Mouse (Mus musculus): ENCODE results near the gene Pparg.

Pparg gene

DNA sequence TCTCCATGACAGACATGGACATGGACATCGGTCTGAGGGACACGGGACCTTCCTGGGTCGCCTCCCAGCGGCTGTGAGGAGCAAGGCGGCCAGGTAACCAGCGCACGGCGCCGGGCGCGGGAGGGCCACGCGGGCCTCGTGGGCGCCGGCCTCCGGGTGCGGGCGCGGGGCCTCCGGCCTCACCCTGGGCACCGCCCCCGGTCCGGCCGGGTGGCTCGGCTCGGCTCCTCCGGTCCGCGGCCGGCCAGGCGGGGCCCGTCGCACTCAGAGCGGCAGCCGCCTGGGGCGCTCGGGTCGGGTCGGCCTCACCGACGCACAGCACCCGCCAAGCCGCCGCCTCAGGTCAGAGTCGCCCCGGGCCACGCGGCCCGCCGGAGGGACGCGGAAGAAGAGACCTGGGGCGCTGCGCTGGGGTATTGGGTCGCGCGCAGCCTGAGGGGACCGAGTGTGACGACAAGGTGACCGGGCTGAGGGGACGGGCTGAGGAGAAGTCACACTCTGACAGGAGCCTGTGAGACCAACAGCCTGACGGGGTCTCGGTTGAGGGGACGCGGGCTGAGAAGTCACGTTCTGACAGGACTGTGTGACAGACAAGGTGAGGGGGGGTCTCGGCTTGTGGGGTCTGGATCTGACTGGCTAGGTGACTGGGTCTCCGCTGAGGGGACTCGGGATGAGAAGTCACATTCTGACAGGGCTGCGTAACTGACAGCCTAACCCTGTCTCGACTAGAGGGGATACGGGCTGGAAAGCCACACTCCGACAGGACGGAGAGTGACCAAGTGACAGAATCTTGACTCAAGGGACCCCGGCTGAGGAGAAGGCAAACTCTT lies at the start of gene Pparg:
Pparg (plus strand) TSS at position 176 of the 830 bp plus-strand sequence.
- peak; percentile 21 to 40 for DNase-seq (ENCODE audit: low spot score in 2 of 2)

DNA sequence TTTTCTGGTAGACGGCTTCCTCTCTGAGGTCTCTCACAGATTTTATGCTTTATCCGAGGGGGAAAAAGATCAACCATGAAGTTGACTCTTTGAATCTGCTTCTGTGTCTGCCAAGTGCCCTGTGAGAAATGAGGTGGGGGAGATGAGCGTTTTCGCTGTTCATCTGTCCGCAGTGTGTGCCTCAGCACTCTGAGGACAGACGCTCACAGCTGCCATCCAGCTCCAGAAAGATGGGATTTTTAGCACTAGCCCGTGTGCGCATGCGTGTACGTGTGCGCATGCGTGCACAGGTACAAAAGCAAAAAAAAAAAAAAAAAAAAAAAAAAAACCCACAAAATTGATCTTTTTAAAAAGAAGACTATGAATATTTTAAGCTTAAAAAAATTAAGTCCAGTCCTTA lies 48.0 kb upstream of the Pparg start:
- no peak for DNase-seq (ENCODE audit: low spot score in 2 of 2)

DNA sequence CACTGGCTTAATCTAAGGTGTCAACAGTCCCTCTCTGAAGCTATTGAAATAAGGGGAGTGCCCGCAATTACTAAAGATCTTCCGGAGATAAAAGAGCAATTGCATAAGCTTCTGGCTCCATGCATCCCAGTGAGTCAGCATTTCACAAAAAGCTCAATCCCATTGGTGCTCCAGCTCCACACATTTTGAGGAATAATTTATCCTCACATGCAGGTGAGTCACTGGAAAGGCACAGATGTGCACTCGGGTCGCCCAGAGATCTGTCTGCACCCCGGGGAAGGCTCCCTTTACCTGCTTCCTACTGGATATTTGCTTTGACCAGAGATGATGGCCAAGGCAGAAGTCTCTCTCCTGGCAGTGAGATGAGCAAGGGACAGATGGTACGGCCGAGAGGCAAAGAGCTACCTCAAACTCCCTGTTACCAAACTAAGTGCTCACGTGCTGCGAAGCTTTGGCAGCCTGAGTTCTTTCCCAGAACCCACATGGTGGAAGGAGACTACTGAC lies 47.5 kb upstream of the Pparg start:
- DNase-seq (ENCODE audit: low spot score in 2 of 2), result peak in 1 of 2 experiments; percentile 68

DNA sequence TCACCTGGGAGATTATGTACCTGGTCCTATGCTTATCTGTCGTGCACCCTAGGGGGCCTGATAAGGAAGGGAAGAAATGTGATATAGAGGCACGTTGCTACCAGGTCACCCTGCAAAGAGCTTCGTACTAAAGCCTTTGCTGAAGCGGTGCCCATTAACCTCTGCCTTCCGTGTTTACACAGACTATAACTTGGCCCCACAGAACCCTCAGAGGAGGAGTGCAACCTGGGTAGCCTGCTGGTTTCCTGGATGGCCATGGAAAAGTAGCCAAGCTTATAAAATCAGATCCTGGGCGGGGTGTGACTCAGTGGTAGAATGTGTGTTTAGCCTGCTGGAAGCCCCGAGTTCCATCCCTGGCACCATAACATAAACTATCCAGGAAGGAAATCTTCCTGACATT lies 46.8 kb upstream of the Pparg start:
- no peak for DNase-seq (ENCODE audit: low spot score in 2 of 2)

DNA sequence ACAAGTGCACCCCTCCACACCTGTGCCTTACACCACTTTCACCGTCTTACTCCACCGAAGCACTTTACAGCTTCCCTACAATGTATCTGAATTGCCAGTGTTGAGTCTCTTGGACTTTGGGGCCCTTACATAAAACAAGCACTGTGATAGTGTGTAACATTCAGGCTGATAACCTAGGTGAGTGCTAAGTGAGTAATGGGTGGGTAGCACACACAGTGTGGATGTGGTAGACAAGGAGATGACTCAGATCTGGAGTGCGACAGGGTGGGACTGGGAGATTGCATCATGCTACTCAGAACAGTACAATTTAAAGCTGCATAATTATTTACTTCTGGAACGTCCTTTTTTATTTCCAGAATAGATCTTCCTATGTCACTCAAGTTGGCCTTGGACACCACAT lies 45.0 kb upstream of the Pparg start:
- DNase-seq (ENCODE audit: low spot score in 2 of 2), result no peak

DNA sequence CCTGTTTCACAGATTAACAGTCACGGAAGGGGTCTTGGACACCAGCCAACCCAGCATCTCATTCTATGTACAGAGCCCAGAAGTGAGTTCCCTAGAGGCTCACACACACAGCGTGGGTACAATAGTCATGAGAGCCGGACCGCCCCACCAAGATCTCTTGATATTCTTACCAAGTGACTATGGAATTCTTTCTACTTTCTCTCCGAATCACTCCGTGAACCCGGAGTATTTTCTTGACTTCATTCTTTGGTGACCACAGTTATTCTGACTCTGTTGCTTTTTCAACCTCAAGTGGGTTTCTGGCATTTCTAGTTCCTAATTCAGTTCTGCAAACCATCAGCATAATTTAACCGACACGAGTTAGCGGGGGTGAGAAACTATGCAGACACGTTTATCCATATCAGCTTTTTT lies 43.9 kb upstream of the Pparg start:
- no peak for DNase-seq (ENCODE audit: low spot score in 2 of 2)

DNA sequence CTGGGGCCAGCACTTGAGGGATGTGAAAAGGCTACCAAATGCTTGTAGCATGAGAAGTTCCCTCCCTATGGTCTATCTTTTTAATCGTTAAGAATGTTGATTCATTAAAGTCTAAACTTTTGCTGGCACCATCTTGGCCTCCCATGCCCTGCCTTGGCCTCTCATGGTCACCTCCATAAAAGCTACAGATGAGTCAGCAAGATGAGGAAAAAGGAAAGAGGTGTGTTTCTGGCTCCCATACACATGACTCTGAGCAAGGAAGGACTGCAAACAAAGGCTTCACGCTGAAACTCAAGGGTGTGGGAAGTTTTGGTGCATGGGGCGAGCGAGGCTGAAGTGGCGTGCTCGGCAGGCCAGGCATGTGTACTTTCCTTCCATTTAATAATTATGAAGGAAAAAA lies 41.9 kb upstream of the Pparg start:
- no peak for DNase-seq (ENCODE audit: low spot score in 2 of 2)

DNA sequence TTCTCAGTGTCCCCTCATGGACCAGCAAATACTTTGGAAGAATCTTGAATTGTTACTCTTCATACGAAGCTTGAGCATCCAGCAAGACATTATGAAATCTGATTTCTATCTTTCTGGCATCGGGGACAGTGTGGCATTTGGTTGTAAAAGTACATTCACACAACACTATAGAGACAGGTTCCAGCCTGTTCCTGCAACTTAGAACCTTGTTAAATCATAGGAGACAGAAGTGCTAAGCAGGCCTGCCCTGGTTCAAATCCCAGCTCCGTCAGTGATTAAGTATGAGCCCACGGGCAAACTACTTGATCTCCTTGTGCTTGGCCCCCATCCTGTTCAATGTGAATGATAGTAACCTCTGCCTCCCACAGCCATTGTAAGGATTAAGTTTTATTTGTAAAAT lies 41.1 kb upstream of the Pparg start:
- no peak for DNase-seq (ENCODE audit: low spot score in 2 of 2)

DNA sequence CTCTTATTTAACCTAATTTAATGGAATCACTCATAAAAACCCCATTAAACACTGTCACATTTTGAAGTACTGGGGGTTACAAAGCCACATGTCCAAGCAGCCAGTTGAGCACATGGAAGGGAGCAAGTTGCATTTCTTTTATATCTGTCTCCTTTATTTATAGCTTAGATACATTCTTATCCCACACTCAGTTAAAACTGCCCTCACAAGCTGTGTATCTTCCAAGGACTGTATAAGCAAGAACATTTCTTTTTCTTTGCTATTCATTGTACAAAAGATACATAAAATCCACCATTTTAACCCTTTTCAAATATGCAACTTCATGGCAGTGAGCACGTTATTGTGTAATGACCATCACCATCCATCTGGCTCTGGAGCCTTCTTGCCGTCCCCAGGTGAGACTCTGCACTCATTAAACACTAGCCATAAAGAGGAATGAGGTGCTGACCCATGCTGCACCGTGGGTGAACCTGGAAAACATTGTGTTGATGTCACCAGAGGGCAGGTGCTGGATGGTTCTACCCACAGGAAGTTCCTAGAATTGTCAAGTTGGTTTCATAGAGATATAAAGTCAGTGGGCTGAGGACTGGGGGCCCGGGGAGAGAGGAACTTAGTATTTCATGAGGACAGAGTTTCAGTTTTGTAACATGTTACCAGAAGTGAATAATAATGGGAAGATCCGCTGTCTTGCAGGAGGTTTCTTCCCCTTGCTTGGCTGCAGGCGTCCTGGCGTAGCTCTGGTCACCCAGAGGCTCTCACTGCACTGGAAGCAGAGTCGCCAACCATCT lies 39.6 kb upstream of the Pparg start:
- DNase-seq (ENCODE audit: low spot score in 2 of 2), result no peak

DNA sequence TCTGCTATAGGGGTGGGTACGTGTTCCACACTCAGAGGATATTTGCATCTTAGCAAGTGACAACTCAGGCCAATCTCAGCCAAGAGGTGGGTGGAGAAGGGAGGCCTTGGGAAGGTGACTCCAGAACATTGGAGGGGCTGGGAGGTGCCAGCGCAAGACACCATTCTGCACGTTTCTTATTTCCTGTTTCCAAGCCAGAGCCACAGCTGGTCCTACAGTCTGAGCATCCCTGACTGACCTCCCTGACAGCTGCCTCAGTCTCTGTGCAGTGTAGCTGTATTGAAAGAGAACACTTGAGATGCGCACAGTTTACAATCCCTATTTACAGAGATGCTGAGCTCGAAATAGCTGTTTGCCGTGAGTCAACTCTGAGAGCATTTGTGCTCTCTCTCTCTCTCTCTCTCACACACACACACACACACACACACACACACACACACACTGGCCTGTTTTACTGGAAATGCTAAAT lies 38.8 kb upstream of the Pparg start:
- peak; percentile 61 to 69 for DNase-seq (ENCODE audit: low spot score in 2 of 2)

DNA sequence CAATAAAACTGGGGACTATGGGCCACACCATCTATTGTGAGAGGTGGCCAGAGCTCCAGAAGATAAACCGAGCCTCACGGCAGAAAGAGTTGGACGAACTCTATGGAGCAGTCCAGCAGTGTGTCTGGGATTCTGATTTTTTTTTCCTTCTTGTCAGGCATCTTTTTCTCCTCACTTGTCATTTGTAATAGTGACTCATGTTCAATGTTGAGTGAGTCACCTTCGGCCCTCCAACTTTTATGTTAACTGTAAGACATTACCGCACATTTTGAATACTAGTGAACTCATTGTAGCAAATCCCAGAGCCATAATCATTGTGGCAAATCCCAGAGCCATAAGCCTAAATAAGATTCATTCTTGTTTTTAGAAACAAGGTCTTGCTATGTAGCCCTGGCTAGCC lies 37.8 kb upstream of the Pparg start:
- no peak for DNase-seq (ENCODE audit: low spot score in 2 of 2)

DNA sequence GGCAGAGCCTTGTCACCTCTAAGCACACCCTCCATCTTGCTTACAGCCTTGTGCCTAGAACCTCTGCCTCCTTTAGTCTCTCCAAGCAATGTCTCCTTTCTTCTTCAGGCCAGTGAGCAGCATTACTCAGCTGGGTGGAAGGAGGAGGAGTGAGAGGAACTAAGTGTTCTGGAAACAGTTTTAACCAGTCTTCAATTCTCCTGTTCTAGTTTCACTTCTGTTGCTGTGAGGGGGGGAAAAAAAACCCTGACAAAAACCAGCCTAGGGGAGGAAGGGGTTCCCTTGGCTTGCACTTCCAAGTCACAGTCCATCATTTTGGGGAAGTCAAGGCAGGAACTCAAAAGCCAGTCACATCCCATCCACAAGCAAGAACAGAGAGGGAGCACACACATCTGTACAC lies 29.8 kb upstream of the Pparg start:
- DNase-seq (ENCODE audit: low spot score in 2 of 2), result no peak

DNA sequence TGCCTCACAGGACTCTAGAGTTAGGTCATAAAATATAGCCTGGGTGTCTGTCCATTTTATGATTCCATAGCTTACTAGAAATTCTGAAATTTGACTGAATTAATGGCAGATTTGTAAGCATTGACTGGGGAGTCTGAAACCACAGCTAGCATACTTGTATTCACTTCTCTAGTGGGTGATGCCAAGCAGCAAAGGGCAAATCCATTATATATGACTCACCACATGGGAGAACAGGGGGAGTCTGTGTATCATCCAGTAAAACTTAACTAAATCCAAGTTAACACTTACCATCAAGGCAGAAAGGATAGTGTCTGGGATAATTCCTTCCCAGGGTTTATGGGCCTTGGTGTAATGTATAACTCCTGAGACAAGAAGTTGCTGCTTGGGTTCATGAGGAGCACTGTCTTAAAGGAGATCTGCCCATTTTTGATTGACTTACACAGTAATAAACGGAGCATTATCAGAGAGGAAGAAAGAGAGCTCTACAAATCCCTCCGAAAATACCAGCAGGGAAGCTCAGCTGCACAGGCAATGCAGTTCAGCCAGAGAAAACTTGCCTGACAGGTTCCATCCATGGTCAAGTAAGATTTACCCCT lies 27.6 kb upstream of the Pparg start:
- DNase-seq (ENCODE audit: low spot score in 2 of 2), result no peak

DNA sequence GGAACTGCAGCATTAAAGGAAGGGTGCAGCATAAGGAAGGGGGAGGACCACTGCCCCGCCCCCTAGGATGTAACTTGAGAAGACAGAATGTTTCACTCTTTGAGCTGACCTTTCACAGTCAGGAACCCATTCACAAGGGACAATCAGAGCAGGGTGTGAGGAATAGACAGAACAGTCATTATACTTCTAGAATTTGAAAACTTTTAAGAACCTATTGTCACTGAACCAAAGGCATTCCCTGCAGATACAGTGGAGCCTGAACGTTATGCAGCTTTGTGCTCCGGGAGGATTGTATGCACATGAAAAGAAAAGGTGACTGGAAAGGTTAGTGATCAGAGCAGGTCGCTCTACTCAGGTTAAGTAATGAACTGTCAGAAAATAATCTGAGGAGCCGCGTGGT lies 25.2 kb upstream of the Pparg start:
- DNase-seq (ENCODE audit: low spot score in 2 of 2), result no peak

DNA sequence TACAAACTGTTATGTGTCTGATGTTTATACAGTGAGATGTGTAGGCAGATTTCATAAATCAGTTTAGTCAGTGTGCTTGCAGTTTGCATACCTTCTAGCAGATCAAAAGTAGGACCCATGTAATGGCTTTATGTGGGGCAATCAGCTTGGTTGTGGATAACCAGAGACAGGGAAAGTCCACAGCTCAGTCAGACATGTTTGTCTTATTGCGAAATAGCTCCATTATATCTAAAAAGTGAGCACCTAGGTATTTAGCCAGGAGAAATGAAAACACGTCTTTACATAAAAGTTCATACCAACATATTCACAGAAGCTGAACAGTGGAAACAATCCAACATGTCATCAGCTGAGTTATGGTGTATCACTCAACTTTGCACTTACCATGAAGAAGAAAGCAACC lies 20.7 kb upstream of the Pparg start:
- no peak for DNase-seq (ENCODE audit: low spot score in 2 of 2)

DNA sequence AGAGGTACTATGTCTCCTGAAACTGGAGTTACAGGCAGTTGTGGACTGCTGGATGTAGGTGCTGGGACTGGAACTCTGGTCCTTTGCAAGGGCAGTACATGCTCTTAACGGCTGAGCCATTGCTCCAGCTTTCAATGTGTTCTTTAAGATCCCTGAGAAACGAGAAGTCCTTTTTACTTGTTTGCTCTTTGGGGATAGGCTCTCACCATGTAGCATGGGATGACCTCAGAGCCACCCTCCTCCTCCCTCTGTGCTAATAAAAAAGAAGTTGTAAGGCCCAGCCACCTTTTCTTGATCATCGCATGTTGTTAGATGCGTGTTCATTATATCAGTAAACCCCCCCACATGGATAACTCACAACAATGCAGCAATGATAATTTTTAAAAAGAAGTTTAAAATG lies 17.7 kb upstream of the Pparg start:
- DNase-seq (ENCODE audit: low spot score in 2 of 2), result no peak

DNA sequence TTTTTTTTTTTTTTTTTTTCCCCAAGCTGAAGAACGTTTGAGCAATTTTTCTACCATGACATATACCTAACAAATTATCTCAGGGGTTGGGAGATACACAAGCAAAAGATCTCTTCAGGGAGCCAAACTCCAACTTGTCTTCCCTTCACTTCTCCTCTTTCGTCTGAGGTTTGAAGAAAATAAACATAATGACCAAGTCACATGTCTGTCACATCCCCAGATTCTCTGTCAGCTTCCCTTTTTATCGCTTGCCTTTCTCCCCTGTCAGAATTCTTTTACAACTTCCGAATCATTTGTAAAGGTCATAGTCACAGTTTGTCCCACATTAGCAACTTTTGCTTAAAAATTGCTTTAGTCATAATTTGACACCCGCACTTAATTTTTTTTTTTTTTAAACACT lies 17.2 kb upstream of the Pparg start:
- no peak for DNase-seq (ENCODE audit: low spot score in 2 of 2)

DNA sequence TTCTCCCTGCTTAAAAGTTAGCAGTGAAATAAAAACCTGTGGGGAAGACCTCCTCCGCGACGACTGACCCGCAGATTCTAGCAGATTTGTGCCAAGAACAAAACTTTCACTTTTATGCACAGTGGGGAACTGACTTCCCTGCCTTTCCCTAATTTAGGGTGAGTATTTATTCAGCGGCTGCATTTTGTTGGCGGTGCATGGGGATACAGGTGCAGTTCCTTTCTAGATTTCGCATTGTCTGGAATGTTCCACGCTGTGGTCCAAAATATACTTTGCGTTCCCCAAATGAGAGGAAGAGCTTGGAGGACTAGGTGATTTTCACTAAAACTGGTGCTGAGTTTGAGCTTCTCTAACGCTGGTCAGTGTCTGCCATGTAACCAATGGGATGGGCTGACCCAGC lies 16.6 kb upstream of the Pparg start:
- no peak for DNase-seq (ENCODE audit: low spot score in 2 of 2)

DNA sequence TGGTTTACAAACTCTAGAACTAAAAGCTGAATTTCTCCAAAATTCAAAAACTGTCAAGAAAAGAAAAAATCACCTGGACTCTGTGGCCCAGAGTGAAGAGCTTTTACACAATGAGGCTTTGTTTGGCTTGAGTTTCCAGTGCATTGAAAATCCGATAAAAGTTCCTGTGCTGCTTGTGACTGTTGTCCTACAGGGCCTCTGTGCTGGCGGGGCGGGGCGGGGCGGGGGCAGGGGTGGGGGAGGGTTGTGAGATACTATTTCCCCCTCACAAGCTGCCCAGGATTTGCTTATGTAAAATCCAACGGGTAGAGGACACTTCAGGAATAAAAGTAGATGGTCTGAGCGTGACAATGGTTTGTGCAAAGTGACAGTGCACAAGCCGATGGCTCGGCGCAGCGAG lies 16.2 kb upstream of the Pparg start:
- no peak for DNase-seq (ENCODE audit: low spot score in 2 of 2)

DNA sequence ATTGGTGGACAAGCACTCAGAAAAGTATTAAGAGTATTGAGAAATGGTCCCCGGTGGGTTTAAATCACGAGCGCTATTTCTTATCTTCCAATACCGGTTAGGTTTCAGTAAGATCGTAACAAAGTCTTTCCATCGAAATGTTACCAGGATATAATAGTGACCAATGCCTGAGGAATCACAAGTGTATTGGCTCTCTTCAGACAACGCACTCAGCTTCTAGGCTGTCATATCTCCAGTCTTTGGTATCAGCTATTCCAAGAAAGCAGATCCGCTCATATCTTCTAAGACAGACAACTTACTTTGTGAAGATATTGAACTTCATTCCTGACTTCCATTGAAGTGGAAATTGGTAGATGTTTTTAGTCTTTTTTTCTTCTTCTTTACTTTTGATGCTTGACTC lies 15.7 kb upstream of the Pparg start:
- no peak for DNase-seq (ENCODE audit: low spot score in 2 of 2)

DNA sequence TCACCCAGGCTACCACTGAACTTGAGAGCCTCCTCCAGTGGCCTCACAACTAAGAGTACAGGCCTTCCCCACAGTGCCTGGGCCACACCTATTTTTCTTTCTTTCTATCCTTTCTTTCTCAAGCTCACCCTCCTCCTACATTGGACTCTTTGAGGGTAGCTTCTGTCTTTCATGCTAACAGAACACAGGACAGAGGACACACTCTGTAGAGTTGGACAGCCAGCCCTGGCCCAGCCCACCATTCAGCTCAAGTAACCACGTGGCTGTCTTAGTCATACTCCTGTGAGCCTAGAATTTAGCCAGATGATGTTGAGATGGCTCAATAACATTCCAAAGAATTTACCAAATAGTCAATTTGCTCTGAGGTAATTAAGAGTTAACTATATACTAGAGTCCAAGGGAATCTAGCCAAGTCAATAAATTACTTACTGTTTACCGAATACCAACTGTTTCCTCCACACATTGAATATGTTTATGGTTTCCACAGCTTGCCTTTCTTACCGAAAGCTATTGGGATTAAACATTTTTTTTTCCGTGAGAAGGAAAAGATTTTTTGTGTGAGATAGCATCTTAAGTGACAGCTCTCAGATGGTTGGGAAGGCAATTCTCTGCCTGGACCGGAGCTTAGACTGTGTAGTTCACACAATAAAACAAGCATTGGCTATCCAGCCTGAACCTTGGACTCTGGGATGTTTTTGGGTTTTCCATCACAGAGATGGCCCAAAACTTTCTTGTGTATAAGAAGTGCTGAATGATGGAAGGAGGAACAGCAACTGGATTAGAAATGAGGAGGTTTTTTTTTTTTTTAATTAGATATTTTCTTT lies 10.9 kb upstream of the Pparg start:
- DNase-seq (ENCODE audit: low spot score in 2 of 2), result no peak

All from frontal cortex, postnatal 36 days (tissue).